Mouse (Mus musculus): ENCODE measurements at regions not wholly inside any gene's neighbourhood (a gene's known extent, or its start where the extent isn't known, plus 50 kb on each side); places are given as distances from the start of the nearest gene placed in this dataset.

GRCm38 (mm10) chr3:4287141-4287540 is 1463.5 kb upstream of the Gm8797 start:
- TF ChIP-seq CTCF (IDR thresholded peaks at IDR 0.05) = no peak
- TF ChIP-seq EP300 (IDR thresholded peaks at IDR 0.05) = no peak

Data from lung, postnatal 0 days (tissue).